Mouse (Mus musculus) midbrain, embryonic 10.5 days (tissue): ENCODE results near the gene Ovgp1. TPM values are rescaled to one million over a fixed set of nuclear protein-coding genes. Genes with fewer than 3 reads are reported as not detected.

Source experiments
- DNase-seq: peaks from one replicate; pipeline ENCODE4 v3.0.0-alpha.2; 2017; ENCODE audit warnings: low spot score
- H3K27ac ChIP-seq: fragments of 300-500 bp; sonication (generic); replicated peaks from 2 replicates; pipeline ENCODE4 v1.5.1; 2016; ENCODE audit warnings: mild to moderate bottlenecking
- H3K27me3 ChIP-seq: fragments of 300-500 bp; sonication (generic); 2 replicates; pipeline ENCODE4 v1.6.1; 2016; ENCODE audit warnings: low read depth, mild to moderate bottlenecking; ENCODE audit not compliant: poor library complexity, severe bottlenecking
- H3K36me3 ChIP-seq: fragments of 300-500 bp; sonication (generic); 2 replicates; pipeline ENCODE4 v1.6.1; 2016; ENCODE audit warnings: mild to moderate bottlenecking, moderate library complexity
- H3K4me1 ChIP-seq: fragments of 300-500 bp; sonication (generic); 2 replicates; pipeline ENCODE4 v1.6.1; 2016
- H3K4me3 ChIP-seq: fragments of 300-500 bp; sonication (generic); 2 replicates; pipeline ENCODE4 v1.5.1; 2016; ENCODE audit warnings: mild to moderate bottlenecking, moderate library complexity
- H3K9me3 ChIP-seq: fragments of 300-500 bp; sonication (generic); replicated peaks from 2 replicates; pipeline ENCODE4 v1.6.1; 2016; ENCODE audit warnings: mild to moderate bottlenecking
- WGBS: fragments of 180-500 bp; shearing (Covaris S2); methylation state at CpG from one replicate; pipeline ENCODE4 v1.1.7; 2016; 5-methylcytosine and 5-hydroxymethylcytosine counted together
- polyA plus RNA-seq: library from polyadenylated mRNA; unstranded; fragments of >200 nt; fragmentation: Nextera tagmentation; extraction: Ambion mirVana; gene quantifications from 2 replicates; pipeline ENCODE4 v1.2.1, GENCODE M21; 2016

Gene Ovgp1
- 1.3 and 2.0 TPM in 2 replicates for polyA plus RNA-seq

GRCm38 (mm10) chr3:105973411-105973810 is at the start of gene Ovgp1:
Gene Ovgp1, plus strand, starts transcription at chr3:105973711.
- Histone ChIP-seq H3K4me1 (no peaks in the 10 kb centered on the region), H3K4me3 (no peak within 1 kb of the TSS), H3K9me3 (no peaks in the 10 kb centered on the region), H3K27me3 (no peaks in the 10 kb centered on the region), H3K27ac (no peak within 1 kb of the TSS), H3K36me3 (peaks cover 27% of the 10 kb centered on the region)
- 84% methylated on average over 3 of the region's 3 CpGs for WGBS
- no peak for DNase-seq

GRCm38 (mm10) chr3:105924616-105925015 is 48.9 kb upstream of the Ovgp1 start:
- no peaks in the 10 kb centered on the region for H3K27me3 ChIP-seq
- H3K9me3 ChIP-seq = no peaks in the 10 kb centered on the region
- no peaks in the 10 kb centered on the region for H3K36me3 ChIP-seq
- 87% methylated on average over 9 of the region's 9 CpGs for WGBS
- no peaks in the 10 kb centered on the region for H3K4me1 ChIP-seq
- no peak overlapping the region for H3K27ac ChIP-seq
- no peak overlapping the region for H3K4me3 ChIP-seq
- DNase-seq = no peak

GRCm38 (mm10) chr3:105927561-105928194 is 45.8 kb upstream of the Ovgp1 start:
- no peak overlapping the region for H3K4me3 ChIP-seq
- no peak for DNase-seq
- H3K27ac ChIP-seq = no peak overlapping the region
- no peaks in the 10 kb centered on the region for H3K27me3 ChIP-seq
- 89% methylated on average over 7 of the region's 7 CpGs for WGBS
- no peaks in the 10 kb centered on the region for H3K4me1 ChIP-seq
- H3K36me3 ChIP-seq = no peaks in the 10 kb centered on the region
- H3K9me3 ChIP-seq = no peaks in the 10 kb centered on the region

GRCm38 (mm10) chr3:105928195-105928569 is 45.3 kb upstream of the Ovgp1 start:
- H3K4me3 ChIP-seq = no peak overlapping the region
- no peaks in the 10 kb centered on the region for H3K36me3 ChIP-seq
- WGBS = 92% methylated on average over 3 of the region's 3 CpGs
- no peaks in the 10 kb centered on the region for H3K4me1 ChIP-seq
- no peaks in the 10 kb centered on the region for H3K27me3 ChIP-seq
- no peak for DNase-seq
- H3K9me3 ChIP-seq = no peaks in the 10 kb centered on the region
- H3K27ac ChIP-seq = no peak overlapping the region

- H3K4me3 ChIP-seq = no peak overlapping the region
- WGBS = 90% methylated on average over 6 of the region's 6 CpGs
- H3K9me3 ChIP-seq = no peaks in the 10 kb centered on the region
- H3K4me1 ChIP-seq = no peaks in the 10 kb centered on the region
- DNase-seq = no peak
- no peaks in the 10 kb centered on the region for H3K27me3 ChIP-seq
- no peaks in the 10 kb centered on the region for H3K36me3 ChIP-seq
- no peak overlapping the region for H3K27ac ChIP-seq
These were observed 44.7 kb upstream of the Ovgp1 start for GRCm38 (mm10) chr3:105928781-105929180.

GRCm38 (mm10) chr3:105929821-105930220 is 43.7 kb upstream of the Ovgp1 start:
- no peaks in the 10 kb centered on the region for H3K36me3 ChIP-seq
- H3K9me3 ChIP-seq = no peaks in the 10 kb centered on the region
- H3K4me3 ChIP-seq = no peak overlapping the region
- DNase-seq = no peak
- H3K4me1 ChIP-seq = no peaks in the 10 kb centered on the region
- 84% methylated on average over 7 of the region's 7 CpGs for WGBS
- H3K27me3 ChIP-seq = no peaks in the 10 kb centered on the region
- H3K27ac ChIP-seq = no peak overlapping the region

- no peaks in the 10 kb centered on the region for H3K4me1 ChIP-seq
- H3K9me3 ChIP-seq = no peaks in the 10 kb centered on the region
- H3K4me3 ChIP-seq = no peak overlapping the region
- no peak for DNase-seq
- 92% methylated on average over 2 of the region's 2 CpGs for WGBS
- H3K27me3 ChIP-seq = no peaks in the 10 kb centered on the region
- H3K27ac ChIP-seq = no peak overlapping the region
- no peaks in the 10 kb centered on the region for H3K36me3 ChIP-seq
These were observed 42.4 kb upstream of the Ovgp1 start for GRCm38 (mm10) chr3:105931095-105931494.

GRCm38 (mm10) chr3:105932240-105933071 is 41.1 kb upstream of the Ovgp1 start, which contains the start of gene I830077J02Rik:
Gene I830077J02Rik, minus strand, starts transcription at chr3:105932664.
- Histone ChIP-seq H3K36me3 (peaks cover 5% of the 10 kb centered on the region), H3K27me3 (no peaks in the 10 kb centered on the region), H3K4me1 (no peaks in the 10 kb centered on the region), H3K27ac (no peak within 1 kb of the TSS), H3K9me3 (no peaks in the 10 kb centered on the region), H3K4me3 (no peak within 1 kb of the TSS)
- no peak for DNase-seq
- WGBS = 89% methylated on average over 8 of the region's 8 CpGs

GRCm38 (mm10) chr3:105933926-105934325 is 39.6 kb upstream of the Ovgp1 start:
- Histone ChIP-seq H3K9me3 (no peaks in the 10 kb centered on the region), H3K27ac (no peak overlapping the region), H3K4me3 (no peak overlapping the region), H3K4me1 (no peaks in the 10 kb centered on the region), H3K27me3 (no peaks in the 10 kb centered on the region), H3K36me3 (peaks cover 11% of the 10 kb centered on the region)
- no peak for DNase-seq
- WGBS = 92% methylated on average over 6 of the region's 6 CpGs

GRCm38 (mm10) chr3:105935033-105935432 is 38.5 kb upstream of the Ovgp1 start:
- Histone ChIP-seq H3K36me3 (peaks cover 16% of the 10 kb centered on the region), H3K4me1 (no peaks in the 10 kb centered on the region), H3K4me3 (no peak overlapping the region), H3K27ac (no peak overlapping the region), H3K27me3 (no peaks in the 10 kb centered on the region), H3K9me3 (no peaks in the 10 kb centered on the region)
- WGBS = 95% methylated on average over 5 of the region's 5 CpGs
- DNase-seq = no peak

GRCm38 (mm10) chr3:105936111-105936510 is 37.4 kb upstream of the Ovgp1 start:
- no peaks in the 10 kb centered on the region for H3K27me3 ChIP-seq
- no peaks in the 10 kb centered on the region for H3K9me3 ChIP-seq
- 91% methylated on average over 4 of the region's 4 CpGs for WGBS
- DNase-seq = no peak
- H3K4me1 ChIP-seq = no peaks in the 10 kb centered on the region
- no peak overlapping the region for H3K27ac ChIP-seq
- no peak overlapping the region for H3K4me3 ChIP-seq
- peaks cover 26% of the 10 kb centered on the region for H3K36me3 ChIP-seq

- WGBS = 92% methylated on average over 7 of the region's 7 CpGs
- Histone ChIP-seq H3K9me3 (no peaks in the 10 kb centered on the region), H3K36me3 (peaks cover 100% of the 10 kb centered on the region), H3K4me3 (no peak overlapping the region), H3K27ac (no peak overlapping the region), H3K27me3 (no peaks in the 10 kb centered on the region), H3K4me1 (no peaks in the 10 kb centered on the region)
- DNase-seq = no peak
These were observed 22.2 kb upstream of the Ovgp1 start for GRCm38 (mm10) chr3:105951348-105951747.

GRCm38 (mm10) chr3:105957235-105957634 is 16.3 kb upstream of the Ovgp1 start:
- WGBS = 90% methylated on average over 1 of the region's 1 CpGs
- H3K9me3 ChIP-seq = no peaks in the 10 kb centered on the region
- 0 out of 2 replicates have a peak overlapping the region, but pooled peaks have one; percentile 66 for H3K4me3 ChIP-seq
- no peaks in the 10 kb centered on the region for H3K27me3 ChIP-seq
- peaks cover 70% of the 10 kb centered on the region for H3K36me3 ChIP-seq
- no peak for DNase-seq
- no peak overlapping the region for H3K27ac ChIP-seq
- H3K4me1 ChIP-seq = peaks cover 26% of the 10 kb centered on the region
